Mouse (Mus musculus) thymus, postnatal 25 days (tissue): ENCODE data around the gene Fbxo6.
"Not testable (repeated sequence)": the region's sequence is repeated elsewhere in the genome, so short reads cannot be mapped to it uniquely, and the experiment has no call there.

Experiments used
- DNase-seq: peaks from one replicate; pipeline ENCODE4 v3.0.0; 2022

Gene Fbxo6

GRCm38 (mm10) chr4:148121362-148121761 lies 30.6 kb downstream of the Fbxo6 start:
- no peak for DNase-seq

DNA sequence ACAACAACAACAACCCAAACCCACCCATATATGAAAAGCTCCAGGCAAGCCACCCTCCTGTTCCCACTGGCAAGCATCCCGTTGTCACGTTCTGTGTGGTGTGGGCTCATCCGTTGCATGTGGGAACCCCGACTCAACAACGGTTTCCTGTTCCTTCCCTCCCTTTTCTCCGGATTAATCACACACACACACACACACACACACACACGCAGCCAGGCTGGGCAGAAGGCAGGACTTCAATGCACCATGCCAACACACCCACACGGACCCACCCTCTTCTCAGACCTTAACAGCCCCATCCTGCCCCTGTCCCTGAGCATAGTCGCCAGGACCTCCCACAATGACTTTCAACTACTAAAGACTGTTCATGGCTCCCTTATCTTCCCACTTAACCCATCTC lies 31.4 kb downstream of the Fbxo6 start:
- DNase-seq = no peak

DNA sequence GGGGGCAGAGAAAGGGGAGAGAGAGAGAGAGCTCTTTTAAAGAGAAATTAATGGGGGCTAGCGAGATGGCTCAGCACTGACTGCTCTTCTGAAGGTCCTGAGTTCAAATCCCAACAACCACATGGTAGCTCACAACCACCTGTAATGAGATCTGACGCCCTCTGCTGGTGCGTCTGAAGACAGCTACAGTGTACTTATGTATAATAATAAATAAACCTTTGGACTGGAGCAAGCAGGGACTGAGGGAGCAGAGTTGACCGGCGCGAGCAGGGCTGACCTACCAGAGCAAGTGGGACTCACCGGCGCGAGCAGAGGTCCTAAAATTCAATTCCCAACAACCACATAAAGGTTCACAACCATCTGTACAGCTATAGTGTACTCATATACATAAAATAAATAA lies 32.4 kb downstream of the Fbxo6 start:
- not testable (repeated sequence) for DNase-seq

DNA sequence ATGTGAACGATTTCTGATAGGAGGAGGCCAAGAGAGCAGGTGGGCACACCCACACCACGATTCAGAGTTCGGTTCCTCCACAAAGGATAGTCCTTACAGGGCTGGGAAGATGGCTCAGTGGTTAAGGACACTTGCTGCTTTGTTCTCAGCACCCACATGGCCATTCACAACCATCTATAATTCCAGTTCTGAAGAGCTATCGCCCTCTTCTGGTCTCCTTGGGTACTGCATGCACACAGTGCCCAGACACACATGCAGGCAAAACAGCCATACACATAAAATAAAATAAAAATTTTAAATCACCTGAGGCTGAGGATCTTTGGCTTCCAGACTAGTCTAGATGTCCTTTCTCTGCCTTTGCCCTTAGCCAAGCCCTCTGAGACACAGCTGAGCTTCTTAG lies 34.5 kb downstream of the Fbxo6 start:
- no peak for DNase-seq

DNA sequence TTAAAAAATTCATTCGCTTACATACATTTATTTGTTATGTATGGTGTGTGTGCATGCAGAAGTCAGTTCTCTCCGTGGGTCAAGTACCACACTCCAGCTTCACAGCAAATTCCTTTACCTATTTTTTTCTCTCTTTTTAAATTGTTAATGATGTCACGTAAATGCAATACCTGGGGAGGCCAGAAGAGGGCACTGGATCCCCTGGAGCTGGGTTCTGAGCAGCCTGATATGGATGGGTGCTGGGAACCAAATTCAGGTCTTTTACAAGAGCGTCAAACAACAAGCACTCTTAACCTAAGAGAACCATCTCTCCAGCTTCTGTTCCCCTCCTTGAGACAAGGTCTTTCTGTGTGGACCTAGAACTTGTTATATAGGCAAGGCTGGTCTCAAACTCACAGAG lies 35.3 kb downstream of the Fbxo6 start:
- DNase-seq = no peak

GRCm38 (mm10) chr4:148115467-148115866 lies 36.5 kb downstream of the Fbxo6 start:
- DNase-seq = peak; percentile 54

DNA sequence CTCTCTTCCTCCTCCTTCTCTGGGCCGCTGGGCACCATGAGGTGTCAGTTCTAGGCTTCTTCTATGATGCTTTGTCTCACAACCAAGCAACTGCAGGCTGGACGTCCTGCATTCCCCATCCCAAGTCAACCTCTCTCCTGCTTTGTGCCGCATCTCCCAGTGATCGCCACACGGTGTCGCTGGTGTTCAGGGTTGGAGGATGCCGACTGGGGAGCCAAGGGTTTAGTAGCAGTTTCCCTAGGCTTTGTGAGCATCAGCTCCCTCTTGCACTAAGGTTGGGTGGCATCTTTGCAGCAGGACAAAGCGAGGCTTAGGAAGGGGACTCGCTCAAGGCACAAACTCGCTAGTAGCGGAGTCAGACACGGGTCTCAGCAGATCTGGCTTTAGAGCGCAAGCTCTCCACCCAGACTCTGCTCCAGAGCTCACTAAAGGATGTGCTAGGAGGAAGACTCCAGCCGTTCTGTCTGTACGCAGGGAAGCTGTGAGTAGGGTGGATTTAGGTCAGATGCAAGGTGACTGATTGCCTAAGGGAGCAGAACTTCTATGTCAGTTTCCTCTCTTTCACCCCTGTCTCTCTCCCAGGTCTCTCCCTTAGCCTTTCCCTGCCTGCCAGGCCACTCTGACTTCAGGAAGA lies 37.1 kb downstream of the Fbxo6 start:
- DNase-seq = peak; percentile 87

- no peak for DNase-seq
Observed at GRCm38 (mm10) chr4:148112519-148112918, 39.4 kb downstream of the Fbxo6 start.

GRCm38 (mm10) chr4:148109215-148109614 lies 42.7 kb downstream of the Fbxo6 start:
- DNase-seq = no peak

GRCm38 (mm10) chr4:148108565-148109100 lies 43.3 kb downstream of the Fbxo6 start:
- no peak for DNase-seq

GRCm38 (mm10) chr4:148107621-148108291 lies 44.2 kb downstream of the Fbxo6 start:
- no peak for DNase-seq

- no peak for DNase-seq
Observed at GRCm38 (mm10) chr4:148104146-148104545, 47.8 kb downstream of the Fbxo6 start.

- peak; percentile 91 for DNase-seq
Observed at GRCm38 (mm10) chr4:148101801-148102527, 50.0 kb downstream of the Fbxo6 start.

DNA sequence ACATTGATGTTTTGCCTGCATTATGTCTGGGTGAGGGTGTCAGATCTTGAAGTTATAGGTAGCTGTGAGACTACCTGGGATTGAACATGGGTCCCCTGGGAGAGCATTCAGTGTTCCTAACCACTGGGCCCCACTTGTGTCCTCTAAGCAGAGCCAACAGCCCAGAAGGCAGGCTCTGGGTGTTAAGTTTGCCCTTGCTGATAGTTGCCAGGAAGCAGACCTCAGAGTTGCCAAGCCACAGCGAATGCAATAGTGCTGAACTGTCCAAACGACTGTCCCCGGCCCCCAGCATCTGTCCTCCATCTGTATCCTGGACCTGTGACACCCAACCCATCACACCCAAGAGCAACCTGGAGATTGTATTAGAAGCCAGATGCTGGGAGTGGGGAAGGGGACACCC lies 53.3 kb downstream of the Fbxo6 start:
- no peak for DNase-seq

GRCm38 (mm10) chr4:148097936-148098335 lies 54.0 kb downstream of the Fbxo6 start:
- peak; percentile 78 for DNase-seq
